Mouse (Mus musculus): ENCODE results near the gene Tsfm. TPM values are rescaled to one million over a fixed set of nuclear protein-coding genes. Genes with fewer than 3 reads are reported as not detected.

Gene Tsfm
- polyA plus RNA-seq, 1 experiment = 35.4 TPM

- Histone ChIP-seq H3K4me1 (peaks cover 38% of the 10 kb centered on the region), H3K36me3 (replicated peaks; ENCODE audit: low read length) (peaks cover 22% of the 10 kb centered on the region), H3K9me3 (no peaks in the 10 kb centered on the region), H3K27me3 (replicated peaks) (peaks cover 31% of the 10 kb centered on the region), H3K4me3 (replicated peaks) (peak overlapping the region; percentile 94)
- TF ChIP-seq GATA1 (IDR thresholded peaks at IDR 0.05; ENCODE audit: borderline replicate concordance, low read length) = no peak
Observed at GRCm38 (mm10) chr10:127042468-127043115, 12.0 kb upstream of the Tsfm start.

GRCm38 (mm10) chr10:127041774-127042338 is 11.2 kb upstream of the Tsfm start:
- Histone ChIP-seq H3K9me3 (no peaks in the 10 kb centered on the region), H3K36me3 (replicated peaks; ENCODE audit: low read length) (peaks cover 22% of the 10 kb centered on the region), H3K4me3 (replicated peaks) (peak overlapping the region; percentile 94), H3K27me3 (replicated peaks) (peaks cover 34% of the 10 kb centered on the region), H3K4me1 (peaks cover 38% of the 10 kb centered on the region)
- TF ChIP-seq GATA1 (IDR thresholded peaks at IDR 0.05; ENCODE audit: borderline replicate concordance, low read length) (no peak), FLI1 (IDR thresholded peaks at IDR 0.05; ENCODE audit: low read length) (no peak)

GRCm38 (mm10) chr10:127041274-127041766 is 10.7 kb upstream of the Tsfm start, which contains the start of the genes Mettl1 and Eef1akmt3:
Mettl1 (plus strand) TSS chr10:127041414.
Eef1akmt3 (minus strand) TSS chr10:127041513.
- TF ChIP-seq FLI1 (IDR thresholded peaks at IDR 0.05; ENCODE audit: low read length) (no peak), GATA1 (IDR thresholded peaks at IDR 0.05; ENCODE audit: borderline replicate concordance, low read length) (no peak)
- H3K4me1 ChIP-seq = peaks cover 38% of the 10 kb centered on the region
- no peaks in the 10 kb centered on the region for H3K9me3 ChIP-seq
- H3K4me3 ChIP-seq (replicated peaks) = peak within 1 kb of the TSS; percentile 94
- H3K36me3 ChIP-seq (replicated peaks; ENCODE audit: low read length) = peaks cover 18% of the 10 kb centered on the region
- H3K27me3 ChIP-seq (replicated peaks) = peaks cover 35% of the 10 kb centered on the region

- peak overlapping the region; percentile 94 for H3K4me3 ChIP-seq (replicated peaks)
- H3K4me1 ChIP-seq = peaks cover 35% of the 10 kb centered on the region
- no peaks in the 10 kb centered on the region for H3K9me3 ChIP-seq
- H3K27me3 ChIP-seq (replicated peaks) = peaks cover 40% of the 10 kb centered on the region
- peaks cover 14% of the 10 kb centered on the region for H3K36me3 ChIP-seq (replicated peaks; ENCODE audit: low read length)
- no peak for TF ChIP-seq GATA1 (IDR thresholded peaks at IDR 0.05; ENCODE audit: borderline replicate concordance, low read length)
- TF ChIP-seq FLI1 (IDR thresholded peaks at IDR 0.05; ENCODE audit: low read length) = no peak
Observed at GRCm38 (mm10) chr10:127040569-127041214, 10.1 kb upstream of the Tsfm start.

GRCm38 (mm10) chr10:127037641-127038040 is 7.0 kb upstream of the Tsfm start:
- no peak overlapping the region for H3K4me3 ChIP-seq (replicated peaks)
- H3K4me1 ChIP-seq = peaks cover 25% of the 10 kb centered on the region
- no peaks in the 10 kb centered on the region for H3K36me3 ChIP-seq (replicated peaks; ENCODE audit: low read length)
- peaks cover 40% of the 10 kb centered on the region for H3K27me3 ChIP-seq (replicated peaks)
- no peaks in the 10 kb centered on the region for H3K9me3 ChIP-seq
- TF ChIP-seq GATA1 (IDR thresholded peaks at IDR 0.05; ENCODE audit: borderline replicate concordance, low read length) (no peak), FLI1 (IDR thresholded peaks at IDR 0.05; ENCODE audit: low read length) (no peak)

- no peaks in the 10 kb centered on the region for H3K9me3 ChIP-seq
- peaks cover 37% of the 10 kb centered on the region for H3K27me3 ChIP-seq (replicated peaks)
- peaks cover 14% of the 10 kb centered on the region for H3K4me1 ChIP-seq
- no peaks in the 10 kb centered on the region for H3K36me3 ChIP-seq (replicated peaks; ENCODE audit: low read length)
- TF ChIP-seq FLI1 (IDR thresholded peaks at IDR 0.05; ENCODE audit: low read length) (no peak), GATA1 (IDR thresholded peaks at IDR 0.05; ENCODE audit: borderline replicate concordance, low read length) (no peak)
- H3K4me3 ChIP-seq (replicated peaks) = no peak overlapping the region
Observed at GRCm38 (mm10) chr10:127036273-127036672, 5.6 kb upstream of the Tsfm start.

- no peak overlapping the region for H3K4me3 ChIP-seq (replicated peaks)
- peaks cover 11% of the 10 kb centered on the region for H3K36me3 ChIP-seq (replicated peaks; ENCODE audit: low read length)
- TF ChIP-seq GATA1 (IDR thresholded peaks at IDR 0.05; ENCODE audit: borderline replicate concordance, low read length) (no peak), FLI1 (IDR thresholded peaks at IDR 0.05; ENCODE audit: low read length) (no peak)
- H3K27me3 ChIP-seq (replicated peaks) = peaks cover 14% of the 10 kb centered on the region
- no peaks in the 10 kb centered on the region for H3K9me3 ChIP-seq
- peaks cover 16% of the 10 kb centered on the region; the same call in 1 of the 2 replicates for H3K4me1 ChIP-seq
Observed at GRCm38 (mm10) chr10:127033301-127033741, 2.7 kb upstream of the Tsfm start.

GRCm38 (mm10) chr10:127018422-127018821 is 12.2 kb downstream of the Tsfm start:
- H3K36me3 ChIP-seq (replicated peaks; ENCODE audit: low read length) = peaks cover 29% of the 10 kb centered on the region
- TF ChIP-seq GATA1 (IDR thresholded peaks at IDR 0.05; ENCODE audit: borderline replicate concordance, low read length) (no peak), FLI1 (IDR thresholded peaks at IDR 0.05; ENCODE audit: low read length) (no peak)

GRCm38 (mm10) chr10:127017071-127017470 is 13.6 kb downstream of the Tsfm start:
- H3K9me3 ChIP-seq = no peaks in the 10 kb centered on the region
- peaks cover 5% of the 10 kb centered on the region; the same call in 1 of the 2 replicates for H3K4me1 ChIP-seq
- peaks cover 17% of the 10 kb centered on the region for H3K36me3 ChIP-seq (replicated peaks; ENCODE audit: low read length)
- TF ChIP-seq FLI1 (IDR thresholded peaks at IDR 0.05; ENCODE audit: low read length) = no peak
- peaks cover 19% of the 10 kb centered on the region for H3K27me3 ChIP-seq (replicated peaks)
- H3K4me3 ChIP-seq (replicated peaks) = no peak overlapping the region

More at GRCm38 (mm10) chr10:127018422-127018821, 12.2 kb downstream of the Tsfm start:
- H3K4me3 ChIP-seq (replicated peaks) = no peak overlapping the region
- H3K9me3 ChIP-seq = no peaks in the 10 kb centered on the region
- peaks cover 18% of the 10 kb centered on the region for H3K27me3 ChIP-seq (replicated peaks)
- peaks cover 5% of the 10 kb centered on the region; the same call in 1 of the 2 replicates for H3K4me1 ChIP-seq

Data from megakaryocyte, embryonic 14.5 days (primary cell).